Mouse (Mus musculus) small intestine, adult 2 months (tissue): ENCODE results near the gene Kif12. TPM values are rescaled to one million over a fixed set of nuclear protein-coding genes. Genes with fewer than 3 reads are reported as not detected.

ENCODE experiments used
- H3K27ac ChIP-seq: fragments of 200-500 bp; 2 replicates; pipeline ENCODE4 v1.5.1; 2012; ENCODE audit warnings: low read depth, low read length, control low read depth, inconsistent platforms; ENCODE audit not compliant: insufficient read depth
- H3K27me3 ChIP-seq: fragments of 200-500 bp; 2 replicates; pipeline ENCODE4 v1.6.1; 2012; ENCODE audit warnings: mild to moderate bottlenecking, moderate library complexity, low read length, inconsistent platforms; ENCODE audit not compliant: control insufficient read depth, insufficient read depth
- H3K36me3 ChIP-seq: fragments of 200-500 bp; 2 replicates; pipeline ENCODE4 v1.6.1; 2012; ENCODE audit warnings: mild to moderate bottlenecking, low read length, control low read depth, inconsistent platforms; ENCODE audit not compliant: control insufficient read depth, insufficient read depth
- H3K4me1 ChIP-seq: fragments of 200-500 bp; 2 replicates; pipeline ENCODE4 v1.6.1; 2012; ENCODE audit warnings: low read length, inconsistent platforms, mixed read lengths; ENCODE audit not compliant: control insufficient read depth, insufficient read depth, insufficient read length
- H3K4me3 ChIP-seq: fragments of 200-500 bp; 2 replicates; pipeline ENCODE4 v1.5.1; 2012; ENCODE audit warnings: low read depth, mild to moderate bottlenecking, control low read depth, inconsistent platforms, low read length, moderate library complexity
- CTCF ChIP-seq: fragments of 200-500 bp; IDR thresholded peaks from 2 replicates; pipeline ENCODE4 v1.5.1; 2012; ENCODE audit warnings: low read depth, mild to moderate bottlenecking, control low read depth, inconsistent platforms, low read length, moderate library complexity, mixed read lengths; ENCODE audit not compliant: insufficient replicate concordance, insufficient read length; ENCODE audit errors: extremely low read depth
- POLR2A ChIP-seq: fragments of 200-500 bp; IDR thresholded peaks from 2 replicates; pipeline ENCODE4 v1.6.1; 2012; ENCODE audit warnings: low read depth, mild to moderate bottlenecking, control low read depth, inconsistent platforms, low read length, moderate library complexity
- WGBS: fragments of 180-500 bp; shearing (Covaris S2); methylation state at CpG from one replicate; pipeline ENCODE4 v1.1.7; 2018; 5-methylcytosine and 5-hydroxymethylcytosine counted together
- polyA plus RNA-seq: library from polyadenylated mRNA; depleted of rRNA; stranded (reverse); fragments of >200 nt; gene quantifications from 2 replicates; pipeline ENCODE4 v1.2.3, GENCODE M21; 2012

The Kif12 gene
- polyA plus RNA-seq, 1 experiment, result 3.7 TPM

GRCm38 (mm10) chr4:63191641-63192040 is 19.7 kb upstream of the Kif12 start:
- Histone ChIP-seq H3K4me1 (no peaks in the 10 kb centered on the region), H3K36me3 (no peaks in the 10 kb centered on the region), H3K27me3 (no peaks in the 10 kb centered on the region), H3K27ac (no peak overlapping the region), H3K4me3 (no peak overlapping the region)
- TF ChIP-seq CTCF (no peak), POLR2A (no peak)
- 39% methylated on average over 5 of the region's 5 CpGs for WGBS

GRCm38 (mm10) chr4:63186281-63186870 is 14.4 kb upstream of the Kif12 start:
- no peaks in the 10 kb centered on the region for H3K36me3 ChIP-seq
- no peaks in the 10 kb centered on the region; the same call in 1 of the 2 replicates for H3K4me1 ChIP-seq
- TF ChIP-seq CTCF, result no peak
- no peak for TF ChIP-seq POLR2A
- H3K27me3 ChIP-seq, result no peaks in the 10 kb centered on the region
- WGBS, result 26% methylated on average over 21 of the region's 21 CpGs
- H3K4me3 ChIP-seq, result no peak overlapping the region
- no peak overlapping the region for H3K27ac ChIP-seq

DNA sequence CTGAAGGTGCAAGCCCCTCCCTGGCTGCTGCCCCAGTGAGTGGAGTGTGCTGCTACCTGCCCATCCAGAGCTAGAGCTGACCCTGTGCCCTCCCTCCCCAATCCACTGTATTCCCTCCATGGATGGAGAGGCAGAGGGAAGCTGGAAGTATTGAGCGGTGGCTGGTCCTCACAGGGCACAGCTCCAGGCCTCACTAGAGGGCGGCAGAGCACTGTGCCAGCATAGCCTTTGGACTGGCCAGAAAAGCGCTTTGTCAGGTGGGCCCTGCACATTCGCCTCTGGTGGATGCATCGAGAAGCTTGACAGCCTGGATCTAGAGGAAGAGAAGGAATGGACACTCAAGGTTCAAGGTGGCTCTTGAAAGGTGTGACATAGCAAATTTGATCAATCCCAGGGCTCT is 9.6 kb upstream of the Kif12 start:
- WGBS, result 6% methylated on average over 5 of the region's 5 CpGs
- Histone ChIP-seq H3K4me3 (no peak overlapping the region), H3K27ac (no peak overlapping the region), H3K4me1 (no peaks in the 10 kb centered on the region; the same call in 1 of the 2 replicates), H3K36me3 (no peaks in the 10 kb centered on the region), H3K27me3 (no peaks in the 10 kb centered on the region)
- TF ChIP-seq POLR2A (no peak), CTCF (peak; percentile 52; the same call in 1 of the 2 replicates)

DNA sequence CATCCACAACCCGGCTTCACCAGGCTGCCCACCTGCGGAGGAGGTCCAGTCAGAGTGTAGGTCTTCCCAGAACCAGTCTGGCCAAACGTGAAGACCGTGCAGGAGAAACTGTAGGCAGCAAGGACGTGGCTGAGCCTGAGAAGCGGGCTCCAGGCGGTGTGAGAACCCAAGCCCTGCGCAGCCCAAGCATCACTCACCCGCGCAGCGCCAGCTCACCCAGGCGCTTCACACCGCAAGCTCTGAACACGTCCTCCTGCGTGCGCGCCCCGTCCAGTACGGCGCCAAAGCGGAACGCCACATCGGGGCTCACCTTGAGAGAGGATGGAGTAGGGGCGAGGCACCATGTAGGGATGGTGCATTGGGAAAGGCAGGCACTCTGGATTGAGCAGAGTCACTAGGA is 809 bp downstream of the Kif12 start:
- H3K4me3 ChIP-seq, result peak overlapping the region; percentile 29
- H3K4me1 ChIP-seq, result no peaks in the 10 kb centered on the region; the same call in 1 of the 2 replicates
- H3K36me3 ChIP-seq, result no peaks in the 10 kb centered on the region
- TF ChIP-seq CTCF (no peak), POLR2A (no peak)
- 0 out of 2 replicates have a peak, but pooled peaks cover 3% of the 10 kb centered on the region for H3K27me3 ChIP-seq
- 16% methylated on average over 24 of the region's 24 CpGs for WGBS
- no peak overlapping the region for H3K27ac ChIP-seq

- no peak overlapping the region for H3K4me3 ChIP-seq
- 0 out of 2 replicates have a peak, but pooled peaks cover 3% of the 10 kb centered on the region for H3K27me3 ChIP-seq
- no peaks in the 10 kb centered on the region; the same call in 1 of the 2 replicates for H3K4me1 ChIP-seq
- H3K27ac ChIP-seq, result no peak overlapping the region
- WGBS, result 77% methylated on average over 4 of the region's 4 CpGs
- H3K36me3 ChIP-seq, result no peaks in the 10 kb centered on the region
- no peak for TF ChIP-seq CTCF
Measured at GRCm38 (mm10) chr4:63170061-63170460, 1.9 kb downstream of the Kif12 start.

DNA sequence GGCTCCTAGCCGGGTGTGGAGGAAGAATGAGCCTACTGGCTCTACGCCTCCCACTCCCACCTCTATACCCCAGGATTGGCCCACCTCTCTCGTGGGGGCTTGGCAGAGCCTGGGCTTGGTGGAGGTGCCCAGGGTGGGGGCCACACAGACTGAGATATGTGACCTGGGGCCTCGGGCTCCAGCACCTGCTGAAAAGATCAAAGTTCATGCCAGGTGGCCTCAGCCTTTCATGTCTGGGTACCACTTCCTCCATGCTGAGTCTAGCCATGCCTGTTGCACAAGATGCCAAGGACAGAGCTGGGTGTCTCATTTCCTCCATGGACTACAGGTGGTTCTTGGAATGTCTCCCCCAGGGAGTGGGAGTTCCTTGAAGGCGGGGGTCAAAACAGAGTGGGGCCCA is 5.6 kb downstream of the Kif12 start:
- no peaks in the 10 kb centered on the region; the same call in 1 of the 2 replicates for H3K4me1 ChIP-seq
- H3K27ac ChIP-seq, result no peak overlapping the region
- no peak for TF ChIP-seq CTCF
- TF ChIP-seq POLR2A, result no peak
- no peak overlapping the region for H3K4me3 ChIP-seq
- no peaks in the 10 kb centered on the region for H3K36me3 ChIP-seq
- H3K27me3 ChIP-seq, result 0 out of 2 replicates have a peak, but pooled peaks cover 3% of the 10 kb centered on the region
- WGBS, result 36% methylated on average over 5 of the region's 5 CpGs

DNA sequence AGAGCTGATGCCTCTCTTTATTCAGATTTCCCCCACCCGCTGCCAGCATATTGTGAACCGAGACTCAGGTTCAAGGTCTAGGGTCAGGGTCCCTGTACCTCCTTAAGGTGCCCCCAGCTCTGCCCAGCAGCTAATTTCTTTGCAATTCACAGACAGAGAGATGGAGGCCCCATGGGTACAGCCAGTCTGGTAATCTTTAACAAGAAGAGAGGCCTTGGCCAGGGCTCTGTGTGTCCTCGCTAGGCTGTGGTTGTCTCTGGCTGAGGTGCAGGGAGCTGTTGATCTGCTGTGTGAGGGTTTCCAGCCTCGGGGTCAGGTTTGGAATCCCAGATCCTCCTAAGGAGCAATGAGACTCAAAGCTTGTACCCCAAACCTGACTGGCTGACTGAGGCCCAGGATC is 6.3 kb downstream of the Kif12 start:
- H3K4me1 ChIP-seq, result no peaks in the 10 kb centered on the region; the same call in 1 of the 2 replicates
- TF ChIP-seq CTCF (no peak), POLR2A (no peak)
- H3K4me3 ChIP-seq, result no peak overlapping the region
- no peak overlapping the region for H3K27ac ChIP-seq
- WGBS, result 68% methylated on average over 4 of the region's 4 CpGs
- no peaks in the 10 kb centered on the region for H3K27me3 ChIP-seq
- no peaks in the 10 kb centered on the region for H3K36me3 ChIP-seq
